Mouse (Mus musculus): ENCODE measurements around the gene Hivep3. TPM values are rescaled to one million over a fixed set of nuclear protein-coding genes. Genes with fewer than 3 reads are reported as not detected.

Gene Hivep3
- total and polyA plus RNA-seq, 3 experiments: not detected

- no peaks in the 10 kb centered on the region for H3K4me1 ChIP-seq (ENCODE audit: control insufficient read depth in 1 of 2, insufficient read depth in 2 of 2, low read length in 2 of 2)
Observed at GRCm38 (mm10) chr4:119833884-119834283, 100.3 kb downstream of the Hivep3 start.

DNA sequence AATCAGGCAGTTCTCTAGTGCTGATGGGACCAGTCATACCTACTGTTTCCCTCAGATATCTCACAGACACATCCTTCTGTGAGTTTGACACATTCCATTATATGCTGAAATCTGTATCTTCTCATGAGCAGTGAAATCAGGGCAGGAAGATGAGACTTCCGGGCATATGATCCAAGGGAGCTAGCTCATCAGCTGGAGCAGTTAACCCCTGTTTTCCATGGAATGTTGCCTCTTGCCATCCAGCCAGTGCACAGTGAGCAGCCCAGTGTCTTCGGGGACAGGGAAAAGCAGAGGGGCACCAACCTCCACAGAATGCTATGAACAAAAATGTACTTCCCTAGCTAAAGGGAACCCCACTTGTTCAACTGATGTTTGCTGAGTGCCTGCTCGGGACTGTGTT lies 102.6 kb downstream of the Hivep3 start:
- no peak for TF ChIP-seq MAFK (IDR thresholded peaks at IDR 0.05; ENCODE audit: borderline replicate concordance, low read depth, low read length)
- TF ChIP-seq ZKSCAN1 (IDR thresholded peaks at IDR 0.05; ENCODE audit: low read depth, low read length): no peak
- no peak for TF ChIP-seq MAX (IDR thresholded peaks at IDR 0.05; ENCODE audit: low read length)
- Histone ChIP-seq H3K79me2 (ENCODE audit: control insufficient read depth, insufficient read depth, low read length, poor library complexity) (no peaks in the 10 kb centered on the region), H3K4me1 (ENCODE audit: control insufficient read depth in 1 of 2, insufficient read depth in 2 of 2, low read length in 2 of 2) (no peaks in the 10 kb centered on the region), H3K36me3 (ENCODE audit: control insufficient read depth in 1 of 2, insufficient read depth in 2 of 2, low read length in 2 of 2) (no peaks in the 10 kb centered on the region), H3K4me3 (ENCODE audit: control insufficient read depth in 1 of 2, insufficient read depth in 1 of 2, low read depth in 2 of 2, low read length in 2 of 2) (no peak overlapping the region), H3K9me3 (replicated peaks; ENCODE audit: insufficient read depth, low read length) (no peaks in the 10 kb centered on the region), H3K27me3 (ENCODE audit: control insufficient read depth in 1 of 2, insufficient read depth in 2 of 2, low read length in 2 of 2) (no peaks in the 10 kb centered on the region), H3K27ac (ENCODE audit: control insufficient read depth, low read depth, low read length) (no peak overlapping the region), H3K9ac (ENCODE audit: control insufficient read depth, low read depth, low read length, poor library complexity, severe bottlenecking) (no peak overlapping the region)
- DNase-seq (ENCODE audit: low read depth, low spot score): no peak

More at GRCm38 (mm10) chr4:119833884-119834283, 100.3 kb downstream of the Hivep3 start:
- H3K9me3 ChIP-seq (replicated peaks; ENCODE audit: insufficient read depth, low read length): no peaks in the 10 kb centered on the region
- H3K9ac ChIP-seq (ENCODE audit: control insufficient read depth, low read depth, low read length, poor library complexity, severe bottlenecking): no peak overlapping the region
- H3K27ac ChIP-seq (ENCODE audit: control insufficient read depth, low read depth, low read length): no peak overlapping the region
- DNase-seq (ENCODE audit: low read depth, low spot score): no peak
- TF ChIP-seq E2F4 (IDR thresholded peaks at IDR 0.05; ENCODE audit: borderline replicate concordance, low read depth, low read length) (no peak), NELFE (IDR thresholded peaks at IDR 0.05; ENCODE audit: low read depth, low read length) (no peak), CTCF (IDR thresholded peaks at IDR 0.05 in 2 of 3, conservative IDR thresholded peaks at IDR 0.05 in 1 of 3; ENCODE audit: control insufficient read depth in 1 of 3, insufficient read depth in 1 of 3, low read depth in 2 of 3, low read length in 3 of 3, poor library complexity in 1 of 3, severe bottlenecking in 1 of 3) (no peak), POLR2AphosphoS2 (IDR thresholded peaks at IDR 0.05; ENCODE audit: low read length) (no peak)
- no peaks in the 10 kb centered on the region for H3K79me2 ChIP-seq (ENCODE audit: control insufficient read depth, insufficient read depth, low read length, poor library complexity)
- H3K36me3 ChIP-seq (ENCODE audit: control insufficient read depth in 1 of 2, insufficient read depth in 2 of 2, low read length in 2 of 2): no peaks in the 10 kb centered on the region
- no peak overlapping the region for H3K4me3 ChIP-seq (ENCODE audit: control insufficient read depth in 1 of 2, insufficient read depth in 1 of 2, low read depth in 2 of 2, low read length in 2 of 2)
- no peaks in the 10 kb centered on the region for H3K27me3 ChIP-seq (ENCODE audit: control insufficient read depth in 1 of 2, insufficient read depth in 2 of 2, low read length in 2 of 2)

- H3K36me3 ChIP-seq (ENCODE audit: control insufficient read depth in 1 of 2, insufficient read depth in 2 of 2, low read length in 2 of 2): no peaks in the 10 kb centered on the region
- H3K27ac ChIP-seq (ENCODE audit: control insufficient read depth, low read depth, low read length): no peak overlapping the region
- no peaks in the 10 kb centered on the region for H3K79me2 ChIP-seq (ENCODE audit: control insufficient read depth, insufficient read depth, low read length, poor library complexity)
- TF ChIP-seq EP300 (IDR thresholded peaks at IDR 0.05; ENCODE audit: low read depth in 1 of 2, low read length in 2 of 2) (no peak), SMC3 (IDR thresholded peaks at IDR 0.05; ENCODE audit: low read depth, low read length) (no peak)
- H3K4me3 ChIP-seq (ENCODE audit: control insufficient read depth in 1 of 2, insufficient read depth in 1 of 2, low read depth in 2 of 2, low read length in 2 of 2): no peak overlapping the region
- H3K27me3 ChIP-seq (ENCODE audit: control insufficient read depth in 1 of 2, insufficient read depth in 2 of 2, low read length in 2 of 2): no peaks in the 10 kb centered on the region
- H3K4me1 ChIP-seq (ENCODE audit: control insufficient read depth in 1 of 2, insufficient read depth in 2 of 2, low read length in 2 of 2): no peaks in the 10 kb centered on the region
- no peak overlapping the region for H3K9ac ChIP-seq (ENCODE audit: control insufficient read depth, low read depth, low read length, poor library complexity, severe bottlenecking)
- no peaks in the 10 kb centered on the region for H3K9me3 ChIP-seq (replicated peaks; ENCODE audit: insufficient read depth, low read length)
- no peak for DNase-seq (ENCODE audit: low read depth, low spot score)
Observed at GRCm38 (mm10) chr4:119837505-119838065, 104.0 kb downstream of the Hivep3 start.

DNA sequence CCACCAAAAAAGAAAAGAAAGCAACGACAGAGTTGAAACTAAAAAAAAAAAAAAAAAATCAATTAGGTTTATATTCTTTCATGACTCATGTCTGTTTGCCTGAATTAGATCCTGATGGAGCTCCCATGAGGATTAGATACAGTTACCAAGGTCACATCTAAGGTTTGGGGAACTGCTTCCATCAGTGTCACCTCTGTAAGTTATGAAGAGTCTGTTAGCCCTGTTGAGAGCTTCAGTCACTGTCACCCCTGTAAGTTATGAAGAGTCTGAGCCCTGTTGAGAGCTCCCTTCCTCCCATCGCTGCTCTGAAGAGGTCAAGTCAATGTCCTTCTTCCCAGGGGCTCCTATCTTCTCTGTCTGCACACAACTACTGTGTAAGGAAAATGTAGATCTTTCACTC lies 104.7 kb downstream of the Hivep3 start:
- no peaks in the 10 kb centered on the region for H3K27me3 ChIP-seq (ENCODE audit: control insufficient read depth in 1 of 2, insufficient read depth in 2 of 2, low read length in 2 of 2)
- H3K36me3 ChIP-seq (ENCODE audit: control insufficient read depth in 1 of 2, insufficient read depth in 2 of 2, low read length in 2 of 2): no peaks in the 10 kb centered on the region
- no peaks in the 10 kb centered on the region for H3K4me1 ChIP-seq (ENCODE audit: control insufficient read depth in 1 of 2, insufficient read depth in 2 of 2, low read length in 2 of 2)
- no peaks in the 10 kb centered on the region for H3K9me3 ChIP-seq (replicated peaks; ENCODE audit: insufficient read depth, low read length)
- H3K79me2 ChIP-seq (ENCODE audit: control insufficient read depth, insufficient read depth, low read length, poor library complexity): no peaks in the 10 kb centered on the region
- no peak overlapping the region for H3K27ac ChIP-seq (ENCODE audit: control insufficient read depth, low read depth, low read length)
- no peak overlapping the region for H3K4me3 ChIP-seq (ENCODE audit: control insufficient read depth in 1 of 2, insufficient read depth in 1 of 2, low read depth in 2 of 2, low read length in 2 of 2)
- DNase-seq (ENCODE audit: low read depth, low spot score): no peak
- H3K9ac ChIP-seq (ENCODE audit: control insufficient read depth, low read depth, low read length, poor library complexity, severe bottlenecking): no peak overlapping the region
- TF ChIP-seq RAD21 (IDR thresholded peaks at IDR 0.05; ENCODE audit: low read depth, low read length) (no peak), TAL1 (IDR thresholded peaks at IDR 0.05; ENCODE audit: low read length) (no peak), RCOR1 (IDR thresholded peaks at IDR 0.05; ENCODE audit: low read depth, low read length) (no peak), MAX (IDR thresholded peaks at IDR 0.05; ENCODE audit: low read length) (no peak), MYC (IDR thresholded peaks at IDR 0.05; ENCODE audit: low read depth, low read length) (no peak), POLR2AphosphoS2 (IDR thresholded peaks at IDR 0.05; ENCODE audit: low read length) (no peak), CTCF (IDR thresholded peaks at IDR 0.05 in 2 of 3, conservative IDR thresholded peaks at IDR 0.05 in 1 of 3; ENCODE audit: control insufficient read depth in 1 of 3, insufficient read depth in 1 of 3, low read depth in 2 of 3, low read length in 3 of 3, poor library complexity in 1 of 3, severe bottlenecking in 1 of 3) (no peak)

Measured in MEL (cell line).